Mouse (Mus musculus) urinary bladder, adult 18-20 months (tissue): ENCODE results near the gene Mpeg1.

Experiments used
- DNase-seq, 2 experiments: peaks; one replicate each; pipeline ENCODE4 v3.0.0; 2022; ENCODE audit warnings: low spot score in 2 of 2, mixed read lengths in 2 of 2

Mpeg1 gene

DNA sequence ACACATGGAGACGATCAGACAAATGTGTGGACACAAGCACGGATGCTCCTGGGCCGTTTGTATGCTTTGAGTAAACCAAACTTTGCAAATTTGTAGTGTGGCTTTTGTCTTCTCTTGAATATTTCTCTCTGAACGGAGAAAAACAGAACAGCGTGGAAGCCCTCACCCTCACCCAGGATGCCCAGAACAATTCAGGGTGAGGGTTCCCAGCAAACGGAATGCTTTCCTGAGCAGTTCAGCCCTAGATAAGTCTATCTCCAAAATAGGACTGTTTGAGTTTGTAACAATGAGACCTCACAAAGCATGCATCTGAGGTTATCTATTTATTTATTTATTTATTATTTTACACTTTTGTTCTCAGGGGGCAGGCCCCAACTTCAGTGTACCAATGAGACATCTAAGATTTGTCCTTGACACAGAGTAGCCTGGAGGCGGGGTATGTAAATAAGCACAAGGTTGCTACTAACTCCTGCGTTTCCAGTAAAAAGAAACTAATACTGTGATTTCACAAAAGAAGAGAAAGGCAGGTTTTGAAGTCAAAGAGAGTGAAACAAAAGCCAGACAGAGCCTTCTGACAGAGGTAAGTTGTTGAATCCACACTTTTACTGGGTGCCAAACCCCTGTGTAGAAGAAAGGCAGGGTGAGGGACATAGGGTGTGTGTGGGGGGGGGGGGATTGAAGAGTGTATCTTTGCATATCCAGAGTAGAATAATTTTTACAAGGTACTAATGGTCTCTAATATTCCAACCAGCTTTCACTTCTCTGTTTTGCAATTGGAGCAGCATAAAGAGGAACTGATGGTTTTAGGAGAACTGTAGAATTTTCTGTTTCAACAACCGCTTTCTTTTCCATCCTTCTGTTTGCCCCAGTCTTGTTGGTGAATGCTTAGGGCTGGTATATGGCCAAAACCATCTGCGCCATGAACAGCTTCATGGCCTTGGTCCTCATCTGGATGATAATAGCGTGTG lies at the start of gene Mpeg1:
Mpeg1 (plus strand) TSS at position 498 of the 968 bp plus-strand sequence.
- no peak for DNase-seq

DNA sequence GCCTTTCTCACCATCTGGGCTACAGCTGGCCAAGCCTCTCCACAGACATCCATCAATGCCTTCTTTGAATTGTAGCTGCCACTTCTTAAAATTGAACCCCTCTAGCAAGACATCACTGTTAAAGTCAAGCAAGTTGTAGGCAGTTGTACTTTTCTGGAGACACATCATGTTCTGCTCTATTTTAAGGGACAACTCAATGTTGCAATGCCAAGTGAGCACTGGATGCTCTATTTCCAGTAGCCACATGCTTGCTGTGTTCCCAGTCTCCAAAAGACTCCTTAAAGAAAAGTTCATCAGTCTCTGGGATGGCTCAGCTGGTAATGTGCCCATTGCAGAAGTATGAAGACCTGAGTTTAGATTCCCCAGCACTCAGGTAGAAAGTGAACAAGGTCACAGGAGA lies 46.8 kb upstream of the Mpeg1 start:
- DNase-seq, result no peak

DNA sequence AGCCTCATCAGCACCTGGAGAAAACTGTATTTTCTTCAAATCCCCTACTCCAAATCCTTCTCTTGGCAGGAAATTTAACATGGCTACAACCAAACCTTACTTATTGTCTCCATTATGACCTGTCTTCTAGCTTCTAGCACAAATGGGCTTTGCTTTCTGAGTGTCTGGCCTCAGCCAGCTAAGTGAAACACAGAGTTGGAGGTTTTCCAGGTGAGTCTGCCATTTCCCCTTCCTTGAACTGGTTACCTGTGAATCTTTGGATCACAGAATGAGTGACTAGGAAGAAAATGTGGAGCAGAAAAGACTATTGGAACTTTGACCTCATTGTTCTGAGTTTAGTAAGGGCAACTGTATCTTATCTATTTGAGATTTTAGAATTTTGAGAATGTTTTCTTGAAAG lies 43.2 kb upstream of the Mpeg1 start, which contains the start of gene Olfr1441:
Olfr1441 (plus strand) TSS at position 73 of the 400 bp plus-strand sequence.
- DNase-seq, result no peak

DNA sequence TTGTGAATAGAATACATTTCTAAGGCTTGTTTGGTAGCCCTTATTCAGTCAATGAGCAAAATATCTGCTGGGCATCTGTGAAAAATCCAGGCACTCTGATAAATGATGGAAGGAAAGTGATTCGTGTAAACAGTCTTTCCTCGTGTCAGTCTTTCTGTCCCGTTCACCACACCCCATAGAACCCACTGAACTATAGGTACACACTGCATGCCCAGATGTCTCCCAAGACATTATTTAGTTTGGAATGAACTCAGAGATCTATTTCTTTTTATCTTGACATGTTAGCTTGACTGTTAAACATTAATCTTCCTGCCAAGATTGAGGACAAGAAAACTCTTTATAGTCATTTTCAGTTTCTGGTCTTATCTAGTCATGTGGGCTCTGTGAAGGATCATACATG lies 42.3 kb upstream of the Mpeg1 start:
- no peak for DNase-seq

DNA sequence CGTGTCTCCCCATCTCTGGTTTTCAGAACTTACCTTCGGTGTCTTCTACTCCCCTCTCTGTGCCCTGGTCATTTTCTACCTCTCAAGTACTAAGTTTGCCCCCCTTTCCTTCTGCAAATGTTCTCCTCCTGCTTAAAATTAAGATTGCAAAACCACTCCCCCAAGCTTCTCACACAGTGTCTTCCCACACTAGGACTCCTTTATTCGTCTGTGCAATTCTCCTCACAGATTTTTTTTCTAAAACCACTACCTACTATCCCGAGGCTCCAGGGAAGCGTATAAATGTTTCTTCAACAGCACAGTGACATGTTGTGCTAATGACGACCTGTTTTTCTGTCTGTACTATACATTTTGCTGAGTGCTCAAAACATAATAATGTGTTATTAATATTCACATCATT lies 40.0 kb upstream of the Mpeg1 start:
- no peak for DNase-seq

DNA sequence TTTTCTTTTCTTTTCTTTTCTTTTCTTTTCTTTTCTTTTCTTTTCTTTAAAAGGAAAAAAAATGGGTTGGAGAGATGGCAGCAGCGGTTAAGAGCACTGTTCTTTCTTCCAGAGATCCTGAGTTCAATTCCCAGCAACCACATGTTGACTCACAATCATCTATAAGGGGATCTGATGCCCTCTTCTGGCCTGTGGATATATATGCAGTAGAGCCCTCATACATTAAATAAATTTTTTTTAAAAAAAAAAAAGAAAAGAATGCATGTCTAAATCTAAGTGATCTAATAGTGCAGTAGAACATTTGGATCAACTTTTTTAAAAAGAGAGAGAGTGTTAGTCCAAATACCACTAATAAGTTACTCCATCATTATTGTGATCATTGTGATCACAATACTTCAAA lies 38.9 kb upstream of the Mpeg1 start:
- DNase-seq, result no peak

DNA sequence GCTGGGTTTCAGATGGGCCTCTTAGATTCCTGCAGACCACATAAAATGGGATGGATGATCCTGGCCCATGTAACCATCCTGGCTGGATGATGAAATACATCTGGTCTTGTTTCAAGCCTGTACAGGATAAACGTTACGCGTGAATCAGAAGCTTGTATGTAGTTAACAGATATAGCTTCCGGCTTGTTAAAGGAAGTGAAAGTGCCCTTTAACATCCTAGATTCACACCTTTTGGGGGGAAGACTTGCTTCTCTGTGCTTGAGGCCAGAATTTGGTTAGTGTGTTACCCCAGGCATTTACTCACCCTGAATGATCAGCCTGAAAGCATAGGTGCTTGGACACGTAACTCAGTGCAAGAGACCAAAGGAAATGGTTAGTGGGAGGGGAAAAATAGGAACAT lies 33.5 kb upstream of the Mpeg1 start:
- DNase-seq, result no peak

DNA sequence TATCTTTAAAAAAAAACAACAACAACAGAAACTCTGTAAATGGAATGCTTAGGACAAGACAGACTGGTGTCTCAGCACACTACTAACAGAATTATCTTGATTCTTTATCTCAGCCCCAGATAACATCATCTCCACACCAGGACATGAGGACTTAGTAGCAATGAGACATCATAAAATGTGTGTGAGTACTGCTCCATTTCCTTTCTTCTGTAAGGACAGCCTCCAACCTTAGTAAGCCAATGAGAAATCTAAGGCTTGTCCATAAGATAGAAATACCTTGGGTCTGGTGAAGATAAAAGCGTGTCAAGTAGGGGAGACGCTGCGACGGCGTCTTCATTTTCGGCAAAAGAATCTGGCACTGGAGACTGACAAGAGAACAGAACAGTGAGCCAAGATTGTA lies 33.0 kb upstream of the Mpeg1 start, which contains the start of gene Pfpl:
Pfpl (plus strand) TSS at position 301 of the 400 bp plus-strand sequence.
- DNase-seq, result no peak

DNA sequence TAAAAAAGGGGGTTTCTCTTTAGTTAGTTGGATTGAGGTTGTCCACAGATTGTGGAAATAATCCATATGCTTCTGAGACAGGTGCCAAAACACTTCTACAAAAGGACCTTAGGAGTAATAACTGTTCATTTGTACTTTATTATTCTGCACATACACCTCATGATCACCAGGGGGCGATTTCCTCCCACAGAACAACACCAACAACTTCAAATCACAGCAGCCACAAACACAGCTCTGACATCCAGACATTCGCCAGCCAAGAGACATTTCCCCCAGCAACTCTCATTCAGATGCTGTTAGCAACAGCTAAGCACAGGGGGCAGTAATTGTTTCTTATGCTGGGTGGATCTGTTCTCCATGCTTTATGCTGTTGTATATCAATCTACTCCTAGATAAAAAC lies 27.5 kb upstream of the Mpeg1 start:
- peak in 1 of 2 experiments; percentile 32 for DNase-seq

DNA sequence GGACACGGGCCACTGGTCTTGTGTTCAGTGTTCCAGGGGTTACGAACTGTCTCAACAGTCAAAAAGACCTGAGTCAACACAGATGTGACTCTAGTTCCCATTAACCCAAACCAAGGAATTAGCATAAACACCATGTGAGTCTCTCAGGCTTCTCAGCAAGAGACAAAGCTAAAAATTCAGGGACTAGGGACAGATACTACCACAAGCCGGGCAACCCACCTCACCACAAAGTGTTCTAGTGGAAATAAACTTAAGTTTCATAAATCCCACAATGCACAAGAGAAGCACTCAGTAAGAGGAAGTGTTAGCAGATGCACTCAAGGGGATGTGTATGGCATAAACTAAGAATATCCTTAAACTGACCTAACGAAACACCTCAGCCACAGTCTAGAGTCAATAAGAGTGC lies 25.6 kb upstream of the Mpeg1 start:
- DNase-seq, result no peak

DNA sequence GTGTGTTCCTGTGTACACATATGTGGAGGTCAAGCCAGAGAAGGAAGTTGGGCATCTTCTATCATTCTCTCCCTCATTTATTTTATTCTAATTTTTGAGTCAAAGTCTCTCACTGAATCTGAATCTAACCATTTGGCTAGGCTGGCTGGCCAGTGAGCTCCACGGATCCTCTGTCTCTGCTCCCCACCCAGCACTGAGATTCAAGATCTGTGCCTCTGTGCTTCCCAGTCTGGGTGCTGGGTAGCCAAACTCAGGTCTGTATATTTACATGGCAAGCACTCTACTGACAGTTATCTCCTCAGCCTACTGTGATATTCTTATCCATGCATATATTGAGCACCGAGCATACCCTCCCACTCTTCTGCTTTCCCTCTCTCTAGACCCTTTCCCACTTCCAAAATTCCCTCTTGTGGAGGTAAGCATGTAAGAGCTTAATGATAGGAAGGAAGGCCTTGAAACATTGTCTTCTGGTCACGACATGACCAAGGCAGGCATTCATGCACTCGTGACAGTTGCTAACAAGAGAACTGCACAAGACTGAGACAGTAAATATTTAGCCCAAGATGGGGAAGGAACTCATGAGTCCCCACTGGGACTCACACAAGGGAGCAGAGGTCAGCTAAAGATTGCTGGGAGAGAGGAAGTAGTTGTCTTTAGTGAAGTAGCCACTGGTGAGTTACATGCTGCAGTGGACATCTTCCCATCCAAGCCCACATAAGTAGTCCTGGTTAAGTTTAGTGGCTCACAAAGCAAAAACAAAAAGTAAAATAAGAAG lies 24.6 kb upstream of the Mpeg1 start:
- DNase-seq, result no peak

DNA sequence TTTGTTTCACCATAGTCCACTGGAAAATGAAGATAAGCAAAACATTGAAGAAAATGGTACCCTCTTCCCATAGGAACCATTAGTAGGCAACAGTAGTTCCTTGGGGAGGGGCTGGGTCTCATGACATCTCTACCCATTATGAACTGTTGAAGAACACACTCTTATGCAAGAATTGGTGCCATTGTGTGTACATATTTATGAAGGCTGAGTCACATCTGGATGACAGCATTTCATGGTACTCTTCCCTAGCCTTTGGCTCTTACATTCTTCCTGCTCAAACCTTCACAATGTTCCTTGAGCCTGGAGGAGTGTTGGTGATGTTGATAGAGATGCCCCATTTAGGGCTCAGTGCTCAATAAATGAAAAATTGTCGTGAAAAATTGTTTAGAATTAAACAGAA lies 21.0 kb upstream of the Mpeg1 start:
- DNase-seq, result no peak

DNA sequence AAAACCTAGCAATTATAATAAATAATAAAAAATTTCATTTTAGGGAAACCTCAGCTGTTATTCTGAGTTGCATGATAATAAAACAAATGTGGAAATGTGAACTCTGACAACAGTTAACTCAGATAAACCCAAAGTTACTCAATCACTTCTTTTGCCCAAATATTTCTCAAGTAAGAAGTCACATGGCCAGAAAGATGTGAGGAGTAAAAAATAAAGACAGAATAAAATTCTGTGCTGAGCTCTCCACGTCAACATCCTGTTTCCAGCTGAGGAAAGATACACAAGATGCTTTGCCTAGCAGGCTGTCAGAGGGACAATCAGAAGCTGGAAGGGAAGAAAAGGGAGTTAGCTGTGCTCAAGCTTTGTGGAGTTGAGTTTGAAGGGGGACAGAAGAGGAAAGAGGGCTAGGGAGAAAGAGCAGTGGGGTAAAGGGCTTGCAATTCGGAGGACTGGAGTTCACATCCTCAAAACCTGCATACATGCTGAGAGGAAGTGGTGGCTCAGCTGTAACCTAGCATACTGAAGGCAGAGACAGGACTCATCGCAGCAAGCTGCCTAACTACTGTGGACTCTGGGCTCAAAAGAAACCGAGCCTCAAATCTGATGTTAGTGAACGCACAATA lies 20.4 kb upstream of the Mpeg1 start:
- DNase-seq, result no peak

DNA sequence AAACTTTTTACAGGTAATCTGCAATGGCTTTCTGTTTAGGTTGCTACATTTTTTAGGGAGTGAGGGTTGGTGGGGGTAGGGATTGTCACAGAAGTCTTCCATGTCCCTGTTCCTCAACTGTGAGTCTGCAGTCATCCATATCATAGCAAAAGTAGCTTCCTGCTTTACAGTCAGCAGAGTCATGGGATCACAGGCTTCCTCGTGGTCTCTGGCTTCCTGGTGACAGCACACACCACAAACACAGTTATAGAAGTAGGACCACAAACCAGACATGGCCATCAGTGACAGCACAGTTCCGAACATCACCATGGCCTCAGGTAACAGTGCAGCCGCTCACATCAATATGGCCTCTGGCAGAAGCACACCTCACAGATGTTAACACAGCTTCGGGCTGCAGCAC lies 18.0 kb upstream of the Mpeg1 start:
- no peak for DNase-seq

DNA sequence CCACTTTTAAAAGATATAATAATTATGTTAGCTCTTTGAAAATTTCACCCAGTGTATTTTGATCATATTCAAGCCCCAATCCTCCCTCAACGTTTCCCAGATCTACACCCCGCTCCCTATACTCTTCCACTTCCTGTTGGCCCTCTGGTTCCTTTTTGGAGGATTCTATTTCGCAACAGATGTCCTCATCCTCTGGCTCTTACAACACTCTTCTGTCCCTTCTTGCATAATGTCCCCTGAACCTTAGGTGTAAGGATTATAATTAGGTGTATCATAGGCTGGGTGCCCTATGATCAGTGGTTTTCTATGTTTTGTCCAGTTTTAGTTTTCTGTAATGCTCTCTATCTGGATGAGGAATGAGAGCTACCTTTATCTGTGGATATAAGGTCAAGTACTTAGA lies 15.6 kb upstream of the Mpeg1 start:
- no peak for DNase-seq

DNA sequence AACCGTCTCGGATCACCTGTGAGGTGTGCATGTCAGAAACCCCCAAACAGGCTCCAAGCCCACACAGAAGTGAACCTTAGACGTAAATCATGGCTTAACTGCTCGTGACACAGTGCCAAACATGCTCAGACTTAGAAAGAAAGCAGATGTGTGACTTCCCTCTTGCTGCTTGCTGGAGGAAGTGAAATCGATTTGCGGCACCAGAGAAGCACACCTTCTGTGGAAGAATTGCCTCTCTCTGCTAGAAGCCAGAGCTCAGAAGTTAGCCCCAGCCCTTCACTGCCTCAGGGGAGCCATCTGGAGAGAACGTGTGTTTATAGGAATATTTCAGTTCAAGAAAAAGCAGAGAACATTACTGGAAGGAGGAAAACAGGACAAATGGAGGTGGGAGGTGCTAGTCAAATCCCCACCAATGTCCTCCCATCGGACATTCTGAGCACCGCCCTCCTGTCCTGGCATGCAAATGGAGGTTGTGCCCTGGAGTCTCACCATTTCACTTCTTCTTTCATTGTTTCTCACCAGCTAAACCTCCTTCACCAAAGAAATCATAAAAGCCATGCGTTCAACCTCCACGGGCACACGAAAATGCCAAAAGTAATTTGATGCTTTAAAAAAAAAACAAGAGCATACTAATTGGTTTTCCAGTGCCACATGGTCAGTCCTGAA lies 3.0 kb upstream of the Mpeg1 start:
- DNase-seq, result no peak

DNA sequence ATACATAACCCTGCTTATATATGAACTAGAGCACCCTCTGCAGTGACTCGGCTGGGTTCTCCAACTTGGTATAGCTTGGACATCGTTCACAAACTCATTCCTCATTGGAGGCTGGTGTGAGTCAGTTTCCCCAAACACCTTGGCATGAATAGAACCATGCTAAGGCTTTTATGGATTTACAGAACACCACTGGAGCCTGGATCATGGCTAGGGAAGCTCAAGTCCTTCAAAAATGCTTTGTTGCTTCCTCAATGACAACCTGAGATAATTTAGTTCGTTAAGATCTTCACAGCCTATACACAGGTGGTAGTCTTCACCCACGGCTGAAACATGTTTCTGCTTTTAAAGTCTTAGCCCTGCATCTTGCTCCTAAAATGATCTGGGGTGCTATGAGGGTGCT lies 1.1 kb upstream of the Mpeg1 start:
- no peak for DNase-seq

DNA sequence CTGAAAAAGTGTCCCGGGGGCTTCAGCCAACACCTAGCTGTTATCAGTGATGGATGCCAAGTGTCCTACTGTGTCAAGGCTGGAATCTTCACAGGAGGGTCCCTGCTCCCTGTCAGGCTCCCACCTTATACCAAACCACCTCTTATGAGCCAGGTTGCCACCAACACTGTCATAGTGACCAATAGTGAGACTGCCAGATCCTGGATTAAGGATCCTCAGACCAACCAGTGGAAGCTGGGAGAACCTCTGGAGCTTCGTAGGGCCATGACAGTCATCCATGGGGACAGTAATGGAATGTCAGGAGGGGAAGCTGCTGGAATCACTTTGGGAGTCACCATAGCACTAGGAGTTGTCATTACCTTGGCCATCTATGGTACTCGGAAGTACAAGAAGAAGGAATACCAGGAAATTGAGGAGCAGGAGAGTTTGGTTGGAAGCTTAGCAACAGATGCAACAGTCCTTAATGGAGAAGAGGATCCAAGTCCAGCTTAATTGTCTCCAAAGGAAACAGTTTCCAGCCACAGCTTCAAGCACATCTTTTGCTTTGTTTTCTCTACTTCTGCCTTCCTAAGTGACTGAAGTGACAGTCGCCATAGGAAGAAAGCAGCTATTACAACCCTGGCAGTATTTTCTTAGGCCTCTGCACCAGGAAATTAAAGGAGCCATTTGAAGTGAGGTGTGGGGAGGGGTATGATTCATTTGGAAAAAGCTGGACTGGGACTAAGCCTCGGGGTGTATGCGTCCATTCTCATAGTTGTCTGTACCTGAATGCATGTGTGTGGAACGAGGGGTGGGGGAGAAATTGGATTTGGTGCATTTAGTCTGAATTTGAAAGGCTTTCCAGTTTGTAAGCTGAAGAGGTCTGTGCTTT lies 2.5 kb downstream of the Mpeg1 start:
- no peak for DNase-seq

DNA sequence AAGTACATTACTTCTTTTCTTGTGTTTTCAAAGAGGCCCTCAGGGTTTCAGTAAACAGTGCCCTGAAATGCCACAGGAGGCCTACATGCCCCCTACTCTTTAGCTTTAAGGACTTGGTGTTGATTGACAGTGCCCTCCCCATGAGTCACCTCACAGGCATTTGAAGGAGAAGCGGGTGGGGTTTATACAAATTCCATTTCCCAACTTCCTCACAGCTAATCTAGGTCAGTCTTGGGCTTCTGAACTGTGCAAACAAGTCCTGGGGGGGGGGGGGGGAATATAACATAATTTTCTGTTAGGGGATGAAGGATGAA lies 3.1 kb downstream of the Mpeg1 start:
- no peak for DNase-seq

DNA sequence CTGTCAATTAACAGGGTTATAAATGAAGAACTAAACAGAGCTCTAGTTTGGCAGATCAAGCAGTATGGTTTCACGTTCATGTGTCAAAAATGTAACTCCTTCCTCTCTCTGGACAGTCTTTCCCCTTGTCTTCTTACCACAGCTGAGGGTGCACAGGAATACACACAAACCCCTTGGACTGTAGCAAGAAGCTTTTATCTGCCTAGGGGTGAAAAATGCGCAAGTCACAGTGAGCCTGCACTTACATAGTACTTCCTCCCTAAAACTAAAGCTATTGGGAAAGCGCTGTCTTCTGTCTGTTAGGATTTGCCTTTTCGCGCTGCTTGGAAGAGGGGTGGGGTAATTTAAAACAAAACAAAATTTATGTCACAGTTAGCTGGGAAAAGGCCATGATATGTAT lies 3.5 kb downstream of the Mpeg1 start:
- no peak for DNase-seq

DNA sequence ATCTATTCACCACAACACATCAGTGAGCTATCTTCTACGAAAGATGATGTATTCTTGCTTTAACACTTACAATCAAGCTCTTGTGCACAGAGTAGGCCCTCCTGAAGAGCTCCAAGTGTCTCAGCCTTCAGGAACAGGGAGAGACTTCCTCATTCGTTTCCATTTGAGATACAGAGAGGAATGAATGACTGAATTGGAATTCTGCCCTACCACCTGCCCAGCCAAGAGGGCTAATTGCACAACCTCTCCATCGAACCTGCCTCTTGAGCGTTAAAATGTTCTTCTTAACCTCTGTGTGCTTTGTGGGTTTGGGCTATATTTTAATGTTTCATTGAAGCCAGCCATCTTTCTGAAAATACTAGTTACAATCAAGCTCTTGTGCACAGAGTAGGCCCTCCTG lies 4.1 kb downstream of the Mpeg1 start:
- DNase-seq, result no peak
